Mouse (Mus musculus): ENCODE measurements around the gene Cxcr4. TPM values are rescaled to one million over a fixed set of nuclear protein-coding genes. Genes with fewer than 3 reads are reported as not detected.

The Cxcr4 gene
- polyA plus RNA-seq, 2 experiments: 2.4 to 9.3 TPM

GRCm38 (mm10) chr1:128607423-128607822 lies 15.3 kb upstream of the Cxcr4 start:
- Histone ChIP-seq H3K4me3 (ENCODE audit: insufficient read depth in 1 of 2, low read depth in 2 of 2, low read length in 2 of 2) (no peak overlapping the region), H3K36me3 (replicated peaks; ENCODE audit: control insufficient read depth, insufficient read depth, low read depth) (no peaks in the 10 kb centered on the region), H3K9me3 (ENCODE audit: control insufficient read depth, low read length) (no peaks in the 10 kb centered on the region), H3K27me3 (ENCODE audit: control insufficient read depth, insufficient read depth, low read length) (no peaks in the 10 kb centered on the region), H3K9ac (replicated peaks) (no peak overlapping the region), H3K27ac (no peak overlapping the region), H3K4me1 (replicated peaks; ENCODE audit: control insufficient read depth in 2 of 2, insufficient read depth in 2 of 2, low read length in 1 of 2) (no peaks in the 10 kb centered on the region), H3K4me2 (ENCODE audit: low read depth) (no peak overlapping the region)
- no peak for TF ChIP-seq EP300 (IDR thresholded peaks at IDR 0.05; ENCODE audit: low read depth)
- DNase-seq (ENCODE audit: low read depth in 3 of 3, low spot score in 3 of 3): no peak
- no peak for ATAC-seq (ENCODE audit: insufficient read depth)
- WGBS (ENCODE audit: insufficient replicate concordance): 36% methylated on average over 3 of the region's 3 CpGs

- Histone ChIP-seq H3K27me3 (ENCODE audit: control insufficient read depth, insufficient read depth, low read length) (no peaks in the 10 kb centered on the region), H3K27ac (no peak overlapping the region), H3K9me3 (ENCODE audit: control insufficient read depth, low read length) (no peaks in the 10 kb centered on the region), H3K36me3 (replicated peaks; ENCODE audit: control insufficient read depth, insufficient read depth, low read depth) (no peaks in the 10 kb centered on the region), H3K9ac (replicated peaks) (no peak overlapping the region), H3K4me2 (ENCODE audit: low read depth) (no peak overlapping the region), H3K4me1 (replicated peaks; ENCODE audit: control insufficient read depth in 2 of 2, insufficient read depth in 2 of 2, low read length in 1 of 2) (no peaks in the 10 kb centered on the region; a peak in 1 of 4 replicates), H3K4me3 (ENCODE audit: insufficient read depth in 1 of 2, low read depth in 2 of 2, low read length in 2 of 2) (no peak overlapping the region)
- ATAC-seq (ENCODE audit: insufficient read depth) (no peak), DNase-seq (ENCODE audit: low read depth in 3 of 3, low spot score in 3 of 3) (no peak)
- TF ChIP-seq EP300 (IDR thresholded peaks at IDR 0.05; ENCODE audit: low read depth) (no peak), CTCF (IDR thresholded peaks at IDR 0.05; ENCODE audit: low read depth) (no peak)
- WGBS (ENCODE audit: insufficient replicate concordance): 26% methylated on average over 1 of the region's 1 CpGs
Observed at GRCm38 (mm10) chr1:128605794-128606193, 13.7 kb upstream of the Cxcr4 start.

- no peak overlapping the region for H3K9ac ChIP-seq (replicated peaks)
- no peaks in the 10 kb centered on the region for H3K27me3 ChIP-seq (ENCODE audit: control insufficient read depth, insufficient read depth, low read length)
- TF ChIP-seq CTCF (IDR thresholded peaks at IDR 0.05; ENCODE audit: low read depth) (no peak), EP300 (IDR thresholded peaks at IDR 0.05; ENCODE audit: low read depth) (no peak)
- 56% methylated on average over 8 of the region's 8 CpGs for WGBS (ENCODE audit: insufficient replicate concordance)
- no peak overlapping the region for H3K27ac ChIP-seq
- DNase-seq (ENCODE audit: low read depth in 3 of 3, low spot score in 3 of 3) (no peak), ATAC-seq (ENCODE audit: insufficient read depth) (no peak)
- H3K4me1 ChIP-seq (replicated peaks; ENCODE audit: control insufficient read depth in 2 of 2, insufficient read depth in 2 of 2, low read length in 1 of 2): no peaks in the 10 kb centered on the region; a peak in 1 of 4 replicates
- no peak overlapping the region for H3K4me3 ChIP-seq (ENCODE audit: insufficient read depth in 1 of 2, low read depth in 2 of 2, low read length in 2 of 2)
- H3K4me2 ChIP-seq (ENCODE audit: low read depth): no peak overlapping the region
- no peaks in the 10 kb centered on the region for H3K36me3 ChIP-seq (replicated peaks; ENCODE audit: control insufficient read depth, insufficient read depth, low read depth)
- H3K9me3 ChIP-seq (ENCODE audit: control insufficient read depth, low read length): no peaks in the 10 kb centered on the region
Observed at GRCm38 (mm10) chr1:128602688-128603385, 10.7 kb upstream of the Cxcr4 start.

DNA sequence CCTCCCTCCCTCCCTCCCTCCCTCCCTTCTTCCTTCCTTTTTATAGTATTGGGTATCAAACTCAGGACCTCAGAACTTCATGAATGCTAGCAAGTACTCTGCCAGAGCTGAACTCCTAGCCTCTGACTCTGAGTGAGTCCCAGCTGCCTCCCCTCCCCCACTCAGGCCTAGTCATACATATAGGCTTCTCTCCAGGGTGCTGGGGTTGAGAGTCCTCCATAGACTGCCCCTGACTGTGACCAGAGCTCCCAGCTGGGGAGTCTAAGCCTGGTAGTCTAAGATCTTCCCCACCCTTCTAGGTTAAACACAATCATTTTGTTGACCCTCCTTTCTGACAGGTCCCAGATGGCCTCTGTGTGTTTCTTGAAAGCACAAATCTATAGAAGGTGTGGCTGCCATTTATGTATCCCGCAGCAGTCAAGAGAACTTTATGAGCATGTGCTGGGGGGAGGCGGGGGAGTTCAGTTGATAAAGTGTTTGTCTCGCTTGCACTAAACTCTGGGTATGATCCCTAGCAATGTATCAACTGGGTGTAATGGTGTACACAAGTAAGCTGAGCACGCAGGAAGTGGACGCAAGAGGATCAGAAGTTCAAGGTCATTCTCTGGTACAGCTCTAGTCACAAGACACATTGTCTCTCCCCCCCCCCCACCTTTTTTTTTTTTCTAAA lies 10.1 kb upstream of the Cxcr4 start:
- DNase-seq (ENCODE audit: low read depth in 3 of 3, low spot score in 3 of 3) (no peak), ATAC-seq (ENCODE audit: insufficient read depth) (no peak)
- Histone ChIP-seq H3K36me3 (replicated peaks; ENCODE audit: control insufficient read depth, insufficient read depth, low read depth) (no peaks in the 10 kb centered on the region), H3K4me3 (ENCODE audit: insufficient read depth in 1 of 2, low read depth in 2 of 2, low read length in 2 of 2) (no peak overlapping the region), H3K4me2 (ENCODE audit: low read depth) (no peak overlapping the region), H3K27ac (no peak overlapping the region), H3K9ac (replicated peaks) (no peak overlapping the region), H3K4me1 (replicated peaks; ENCODE audit: control insufficient read depth in 2 of 2, insufficient read depth in 2 of 2, low read length in 1 of 2) (no peaks in the 10 kb centered on the region; a peak in 1 of 4 replicates), H3K27me3 (ENCODE audit: control insufficient read depth, insufficient read depth, low read length) (no peaks in the 10 kb centered on the region), H3K9me3 (ENCODE audit: control insufficient read depth, low read length) (no peaks in the 10 kb centered on the region)
- WGBS (ENCODE audit: insufficient replicate concordance): 69% methylated on average over 5 of the region's 5 CpGs
- TF ChIP-seq EP300 (IDR thresholded peaks at IDR 0.05; ENCODE audit: low read depth) (no peak), CTCF (IDR thresholded peaks at IDR 0.05; ENCODE audit: low read depth) (no peak)

DNA sequence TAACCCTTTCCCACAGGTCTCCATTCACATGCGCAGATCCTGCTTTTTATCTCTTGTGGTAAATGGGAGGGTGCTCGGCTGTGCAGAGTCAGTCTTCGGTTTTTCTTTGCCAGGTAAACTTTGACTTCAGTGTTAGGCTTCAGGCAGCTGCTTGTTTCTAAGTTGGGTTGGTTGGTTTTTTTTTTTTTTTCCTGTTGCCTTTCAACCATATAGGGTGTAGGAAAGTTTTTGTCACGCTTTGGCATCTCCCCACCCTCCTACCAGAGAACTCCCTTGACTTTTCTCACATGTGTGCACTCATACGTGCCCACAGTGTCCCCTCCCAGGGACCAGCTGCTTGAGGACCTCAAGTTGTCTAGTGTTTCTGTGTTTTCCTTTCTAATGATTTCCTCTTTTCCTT lies 9.2 kb upstream of the Cxcr4 start:
- DNase-seq (ENCODE audit: low read depth in 3 of 3, low spot score in 3 of 3) (no peak), ATAC-seq (ENCODE audit: insufficient read depth) (no peak)
- TF ChIP-seq EP300 (IDR thresholded peaks at IDR 0.05; ENCODE audit: low read depth) (no peak), CTCF (IDR thresholded peaks at IDR 0.05; ENCODE audit: low read depth) (no peak)
- Histone ChIP-seq H3K27me3 (ENCODE audit: control insufficient read depth, insufficient read depth, low read length) (no peaks in the 10 kb centered on the region), H3K9me3 (ENCODE audit: control insufficient read depth, low read length) (no peaks in the 10 kb centered on the region), H3K4me3 (ENCODE audit: insufficient read depth in 1 of 2, low read depth in 2 of 2, low read length in 2 of 2) (no peak overlapping the region), H3K4me1 (replicated peaks; ENCODE audit: control insufficient read depth in 2 of 2, insufficient read depth in 2 of 2, low read length in 1 of 2) (no peaks in the 10 kb centered on the region; a peak in 1 of 4 replicates), H3K36me3 (replicated peaks; ENCODE audit: control insufficient read depth, insufficient read depth, low read depth) (no peaks in the 10 kb centered on the region), H3K4me2 (ENCODE audit: low read depth) (no peak overlapping the region), H3K27ac (no peak overlapping the region), H3K9ac (replicated peaks) (no peak overlapping the region)
- 36% methylated on average over 5 of the region's 5 CpGs for WGBS (ENCODE audit: insufficient replicate concordance)
